Mouse (Mus musculus): ENCODE measurements around the gene Hoxb7.

DNA sequence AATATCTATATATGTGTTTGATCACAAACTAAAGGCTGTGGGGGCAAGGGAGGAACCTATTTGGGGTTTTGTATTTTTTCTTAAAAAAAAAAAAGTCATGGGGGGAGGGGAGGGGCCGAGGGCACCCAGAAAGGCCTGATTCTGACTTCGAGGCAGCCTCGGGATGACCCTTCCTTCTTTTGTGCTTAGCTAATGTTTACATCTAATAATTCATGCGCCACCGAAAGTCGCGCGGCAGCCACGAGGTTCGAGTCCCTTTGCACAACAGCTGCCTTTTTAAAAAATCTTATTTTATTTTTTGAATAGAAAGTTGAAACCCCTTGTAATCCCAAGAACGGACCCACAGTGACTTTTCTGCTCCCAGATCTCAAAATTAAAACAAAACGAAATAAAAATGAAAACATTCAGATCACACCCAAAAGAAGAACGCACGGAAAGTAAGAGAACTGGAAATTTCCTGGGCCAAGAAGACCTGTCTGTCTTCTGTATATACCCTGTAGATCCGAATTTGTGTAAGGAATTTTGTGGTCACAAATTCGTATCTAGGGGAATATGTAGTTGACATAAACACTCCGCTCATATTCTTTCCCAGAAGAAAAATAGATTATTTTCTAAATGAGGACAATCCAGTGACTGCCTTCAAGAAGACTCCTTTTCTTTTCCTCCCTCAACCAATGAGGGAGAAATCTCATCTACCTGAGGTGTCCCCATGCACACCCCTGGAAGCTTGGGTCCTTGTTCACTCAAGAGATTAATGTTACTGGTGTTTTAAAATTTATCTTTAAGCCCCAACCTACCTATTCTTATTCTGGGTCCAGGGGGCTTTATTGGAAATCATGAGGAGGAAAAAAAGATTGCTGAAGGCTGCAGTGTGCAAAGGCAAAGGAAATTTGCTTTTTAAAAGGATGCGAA is 30.5 kb downstream of the Hoxb7 start:
- TF ChIP-seq POLR2A (IDR thresholded peaks at IDR 0.05; ENCODE audit: borderline replicate concordance, insufficient read depth, low read length) (no peak), CTCF (IDR thresholded peaks at IDR 0.05; ENCODE audit: borderline replicate concordance, insufficient read depth, low read depth, low read length) (no peak)
